Mouse (Mus musculus): ENCODE measurements around the gene Trpm8. TPM values are rescaled to one million over a fixed set of nuclear protein-coding genes. Genes with fewer than 3 reads are reported as not detected.

Gene Trpm8
- polyA plus RNA-seq (2015; fragmentation: Nextera tagmentation; extraction: Ambion mirVana) = 0.07 TPM in 1 of 2 replicates, not detected in the other

- H3K27ac ChIP-seq (replicated peaks) = peak within 1 kb of the TSS; percentile 64
These were observed at the start of gene Trpm8, which contains the start of gene Hjurp for GRCm38 (mm10) chr1:88277098-88277817. Trpm8 (plus strand) TSS chr1:88277661. Hjurp (minus strand) TSS chr1:88277633.

DNA sequence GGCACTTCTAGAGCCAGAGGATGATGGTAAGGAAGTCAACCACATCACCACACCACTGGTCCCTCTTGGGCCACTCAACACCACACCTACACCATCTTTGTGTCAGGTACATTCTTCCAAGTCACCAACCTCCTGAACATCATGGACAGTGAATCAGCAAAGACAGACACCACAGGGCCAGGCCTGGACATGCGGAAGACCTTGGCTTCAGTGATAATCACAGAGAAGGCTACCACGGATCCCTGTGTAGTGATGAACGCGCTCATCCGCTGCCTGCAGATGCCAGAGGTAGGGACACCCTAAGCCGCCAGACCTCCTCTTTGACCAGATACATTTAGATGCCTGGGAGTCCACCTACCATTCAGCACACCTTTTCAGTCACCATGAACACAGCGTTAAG is 49.3 kb upstream of the Trpm8 start:
- H3K4me3 ChIP-seq = no peak overlapping the region
- peaks cover 79% of the 10 kb centered on the region for H3K9me3 ChIP-seq
- H3K9ac ChIP-seq = no peak overlapping the region
- no peaks in the 10 kb centered on the region for H3K27me3 ChIP-seq
- H3K27ac ChIP-seq (replicated peaks) = no peak overlapping the region
- no peaks in the 10 kb centered on the region for H3K36me3 ChIP-seq
- WGBS = 70% methylated on average over 7 of the region's 7 CpGs
- H3K4me1 ChIP-seq (replicated peaks) = no peaks in the 10 kb centered on the region
- H3K4me2 ChIP-seq = no peak overlapping the region
- no peak for ATAC-seq (ENCODE audit: low read depth)

More at GRCm38 (mm10) chr1:88277098-88277817, at the start of gene Trpm8, which contains the start of gene Hjurp:
- H3K27me3 ChIP-seq = no peaks in the 10 kb centered on the region
- H3K9me3 ChIP-seq = peaks cover 6% of the 10 kb centered on the region
- H3K4me1 ChIP-seq (replicated peaks) = peaks cover 33% of the 10 kb centered on the region
- peak; percentile 98 for ATAC-seq (ENCODE audit: low read depth)
- peak within 1 kb of the TSS; percentile 56 for H3K4me2 ChIP-seq
- H3K36me3 ChIP-seq = peaks cover 33% of the 10 kb centered on the region
- WGBS = under 1% methylated on average over 50 of the region's 50 CpGs
- peak within 1 kb of the TSS; percentile 43 for H3K4me3 ChIP-seq
- H3K9ac ChIP-seq = peak within 1 kb of the TSS; percentile 70

DNA sequence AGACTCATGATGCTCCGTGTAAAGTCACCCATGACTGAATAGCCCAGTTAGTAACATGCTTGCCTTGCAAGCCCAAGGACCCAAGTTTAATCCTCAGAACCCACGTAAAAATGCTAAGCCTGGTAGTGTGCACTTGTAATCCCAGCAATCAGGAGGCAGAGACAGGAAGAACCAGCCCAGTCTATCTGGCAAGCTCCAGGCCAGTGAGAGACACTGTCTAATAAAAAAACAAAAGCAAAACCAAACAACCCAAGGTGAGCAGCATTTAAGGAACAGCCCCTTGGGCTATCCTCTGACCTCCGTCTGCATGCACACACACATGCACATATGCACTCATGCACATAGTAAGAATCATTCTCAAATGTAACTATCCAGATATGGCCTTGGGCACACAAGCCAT is 47.9 kb upstream of the Trpm8 start:
- H3K4me3 ChIP-seq = no peak overlapping the region
- no peaks in the 10 kb centered on the region for H3K4me1 ChIP-seq (replicated peaks)
- no peak overlapping the region for H3K4me2 ChIP-seq
- H3K27me3 ChIP-seq = no peaks in the 10 kb centered on the region
- H3K9me3 ChIP-seq = peaks cover 93% of the 10 kb centered on the region
- no peak overlapping the region for H3K9ac ChIP-seq
- no peak overlapping the region for H3K27ac ChIP-seq (replicated peaks)
- 82% methylated on average over 3 of the region's 3 CpGs for WGBS
- H3K36me3 ChIP-seq = no peaks in the 10 kb centered on the region
- no peak for ATAC-seq (ENCODE audit: low read depth)

DNA sequence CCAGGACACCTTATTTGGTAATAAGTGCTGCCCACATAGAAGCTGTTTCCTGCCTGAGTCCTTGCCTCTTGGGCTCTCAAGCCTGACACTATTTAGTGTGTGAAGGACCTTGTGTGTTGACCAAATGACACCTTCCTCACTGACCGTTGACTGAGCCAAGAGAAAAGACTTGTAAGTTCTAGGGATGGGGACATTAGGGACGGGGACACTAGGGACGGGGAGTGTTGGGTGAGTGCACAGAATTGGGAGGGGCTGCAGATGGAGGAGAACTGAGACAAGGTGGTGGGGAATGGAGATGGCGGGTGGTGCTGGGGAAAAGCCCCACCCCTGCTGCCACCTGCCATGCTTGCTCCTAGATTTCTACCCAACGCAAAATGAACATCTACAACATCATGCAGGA is 47.5 kb upstream of the Trpm8 start:
- Histone ChIP-seq H3K4me3 (no peak overlapping the region), H3K4me1 (replicated peaks) (no peaks in the 10 kb centered on the region), H3K4me2 (no peak overlapping the region), H3K9ac (no peak overlapping the region), H3K36me3 (no peaks in the 10 kb centered on the region), H3K27ac (replicated peaks) (no peak overlapping the region), H3K27me3 (no peaks in the 10 kb centered on the region), H3K9me3 (peaks cover 98% of the 10 kb centered on the region)
- ATAC-seq (ENCODE audit: low read depth) = no peak
- WGBS = 87% methylated on average over 5 of the region's 5 CpGs

GRCm38 (mm10) chr1:88230421-88230820 is 47.0 kb upstream of the Trpm8 start:
- Histone ChIP-seq H3K9ac (no peak overlapping the region), H3K4me2 (no peak overlapping the region), H3K4me1 (replicated peaks) (no peaks in the 10 kb centered on the region), H3K36me3 (no peaks in the 10 kb centered on the region), H3K27me3 (no peaks in the 10 kb centered on the region), H3K27ac (replicated peaks) (no peak overlapping the region), H3K4me3 (no peak overlapping the region), H3K9me3 (peaks cover 100% of the 10 kb centered on the region)
- WGBS = 76% methylated on average over 7 of the region's 7 CpGs
- no peak for ATAC-seq (ENCODE audit: low read depth)

GRCm38 (mm10) chr1:88230981-88231802 is 46.3 kb upstream of the Trpm8 start:
- H3K27me3 ChIP-seq = no peaks in the 10 kb centered on the region
- H3K4me3 ChIP-seq = no peak overlapping the region
- H3K4me2 ChIP-seq = no peak overlapping the region
- no peak for ATAC-seq (ENCODE audit: low read depth)
- H3K27ac ChIP-seq (replicated peaks) = no peak overlapping the region
- no peaks in the 10 kb centered on the region for H3K4me1 ChIP-seq (replicated peaks)
- H3K9me3 ChIP-seq = peaks cover 100% of the 10 kb centered on the region
- WGBS = 78% methylated on average over 6 of the region's 6 CpGs
- H3K36me3 ChIP-seq = no peaks in the 10 kb centered on the region
- no peak overlapping the region for H3K9ac ChIP-seq

- H3K4me3 ChIP-seq = no peak overlapping the region
- peaks cover 97% of the 10 kb centered on the region for H3K9me3 ChIP-seq
- no peaks in the 10 kb centered on the region for H3K4me1 ChIP-seq (replicated peaks)
- H3K27me3 ChIP-seq = no peaks in the 10 kb centered on the region
- 69% methylated on average over 7 of the region's 7 CpGs for WGBS
- no peak overlapping the region for H3K4me2 ChIP-seq
- no peaks in the 10 kb centered on the region for H3K36me3 ChIP-seq
- no peak overlapping the region for H3K27ac ChIP-seq (replicated peaks)
- H3K9ac ChIP-seq = no peak overlapping the region
- ATAC-seq (ENCODE audit: low read depth) = no peak
These were observed 45.5 kb upstream of the Trpm8 start for GRCm38 (mm10) chr1:88231803-88232499.

GRCm38 (mm10) chr1:88232664-88233380 is 44.6 kb upstream of the Trpm8 start:
- H3K4me3 ChIP-seq = no peak overlapping the region
- H3K9me3 ChIP-seq = peaks cover 97% of the 10 kb centered on the region
- H3K27me3 ChIP-seq = no peaks in the 10 kb centered on the region
- no peak overlapping the region for H3K4me2 ChIP-seq
- no peak for ATAC-seq (ENCODE audit: low read depth)
- H3K9ac ChIP-seq = no peak overlapping the region
- H3K4me1 ChIP-seq (replicated peaks) = no peaks in the 10 kb centered on the region
- no peaks in the 10 kb centered on the region for H3K36me3 ChIP-seq
- WGBS = 57% methylated on average over 3 of the region's 3 CpGs
- no peak overlapping the region for H3K27ac ChIP-seq (replicated peaks)

- no peak overlapping the region for H3K27ac ChIP-seq (replicated peaks)
- H3K4me2 ChIP-seq = no peak overlapping the region
- H3K9me3 ChIP-seq = peaks cover 97% of the 10 kb centered on the region
- no peaks in the 10 kb centered on the region for H3K27me3 ChIP-seq
- H3K9ac ChIP-seq = no peak overlapping the region
- no peaks in the 10 kb centered on the region for H3K36me3 ChIP-seq
- WGBS = 69% methylated on average over 14 of the region's 14 CpGs
- ATAC-seq (ENCODE audit: low read depth) = no peak
- no peaks in the 10 kb centered on the region for H3K4me1 ChIP-seq (replicated peaks)
- no peak overlapping the region for H3K4me3 ChIP-seq
These were observed 43.8 kb upstream of the Trpm8 start for GRCm38 (mm10) chr1:88233421-88234247.

DNA sequence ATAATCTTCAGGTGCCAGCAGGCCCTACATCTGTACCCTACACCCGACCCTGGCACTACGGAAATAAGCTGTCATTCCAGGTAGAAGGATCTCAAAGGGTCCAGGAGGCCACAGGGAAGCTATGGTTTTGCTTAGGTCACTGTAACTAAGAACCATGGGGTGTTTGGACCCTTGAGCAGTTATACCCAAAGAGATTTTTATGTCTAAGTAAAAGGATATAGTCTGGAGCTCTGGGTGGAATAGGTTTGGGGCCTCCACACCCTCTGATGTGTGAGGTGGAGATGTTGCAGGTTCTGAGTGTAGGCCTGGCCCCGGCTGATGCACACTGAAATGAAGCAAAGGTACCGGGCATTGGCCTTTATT is 43.2 kb upstream of the Trpm8 start:
- Histone ChIP-seq H3K4me2 (no peak overlapping the region), H3K9me3 (peaks cover 97% of the 10 kb centered on the region), H3K9ac (no peak overlapping the region), H3K27me3 (no peaks in the 10 kb centered on the region), H3K27ac (replicated peaks) (no peak overlapping the region), H3K4me3 (no peak overlapping the region), H3K36me3 (no peaks in the 10 kb centered on the region), H3K4me1 (replicated peaks) (no peaks in the 10 kb centered on the region)
- ATAC-seq (ENCODE audit: low read depth) = no peak
- WGBS = 68% methylated on average over 4 of the region's 4 CpGs

DNA sequence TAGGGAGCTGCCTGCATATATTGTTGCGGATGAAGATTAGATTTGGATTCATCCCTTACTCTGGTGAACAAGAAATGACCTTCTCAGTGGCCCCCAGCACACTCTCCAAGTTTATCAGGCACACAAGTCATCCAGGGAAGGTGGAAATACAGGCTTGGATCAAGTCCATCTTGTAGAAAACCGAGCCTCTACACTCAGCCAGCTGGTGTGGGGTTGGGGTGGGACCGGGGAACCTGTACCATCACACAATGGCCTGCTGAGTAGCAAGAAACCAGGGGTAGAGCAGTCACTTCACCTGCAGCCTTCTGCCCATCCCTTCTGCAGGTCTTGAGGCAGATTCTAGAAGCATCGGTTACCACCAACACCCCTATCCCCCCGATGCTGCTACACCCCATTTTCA is 42.8 kb upstream of the Trpm8 start:
- Histone ChIP-seq H3K27me3 (no peaks in the 10 kb centered on the region), H3K4me3 (no peak overlapping the region), H3K4me2 (no peak overlapping the region), H3K9me3 (peaks cover 97% of the 10 kb centered on the region), H3K4me1 (replicated peaks) (no peaks in the 10 kb centered on the region), H3K27ac (replicated peaks) (no peak overlapping the region), H3K9ac (no peak overlapping the region), H3K36me3 (no peaks in the 10 kb centered on the region)
- 45% methylated on average over 5 of the region's 5 CpGs for WGBS
- ATAC-seq (ENCODE audit: low read depth) = no peak

Data from neural tube, embryonic 13.5 days (tissue).